Mouse (Mus musculus): ENCODE results near the gene Rnf126.

DNA sequence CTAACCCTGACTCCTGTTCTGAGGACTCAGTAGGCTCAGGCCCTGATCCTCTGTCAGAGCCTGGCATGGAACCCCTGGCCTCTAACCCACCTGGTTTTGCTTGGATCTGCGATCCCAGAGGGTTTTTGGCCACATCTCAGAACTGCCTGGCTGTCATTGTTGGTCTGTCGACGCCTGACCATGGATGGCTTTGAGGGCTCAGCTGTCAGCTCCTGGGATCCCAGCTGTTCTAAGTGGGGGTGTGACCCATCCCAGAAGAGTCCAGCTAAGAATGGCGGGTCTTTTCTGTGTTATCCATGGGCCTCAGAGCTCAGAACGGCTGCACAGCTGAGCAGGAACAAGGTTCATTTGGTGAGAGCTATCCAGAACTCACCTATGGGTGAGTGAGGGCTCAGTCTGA lies 45.7 kb downstream of the Rnf126 start:
- no peak for TF ChIP-seq CTCF (IDR thresholded peaks at IDR 0.05; ENCODE audit: low read depth)
- TF ChIP-seq EP300 (IDR thresholded peaks at IDR 0.05; ENCODE audit: low read depth): no peak
